Mouse (Mus musculus): ENCODE measurements around the gene Olfr1154.

Gene Olfr1154

GRCm38 (mm10) chr2:87905066-87905465, at the start of gene Olfr1154:
Gene Olfr1154 (minus strand): TSS chr2:87905166.
- no peak for DNase-seq (ENCODE audit: low read depth, low spot score)

DNA sequence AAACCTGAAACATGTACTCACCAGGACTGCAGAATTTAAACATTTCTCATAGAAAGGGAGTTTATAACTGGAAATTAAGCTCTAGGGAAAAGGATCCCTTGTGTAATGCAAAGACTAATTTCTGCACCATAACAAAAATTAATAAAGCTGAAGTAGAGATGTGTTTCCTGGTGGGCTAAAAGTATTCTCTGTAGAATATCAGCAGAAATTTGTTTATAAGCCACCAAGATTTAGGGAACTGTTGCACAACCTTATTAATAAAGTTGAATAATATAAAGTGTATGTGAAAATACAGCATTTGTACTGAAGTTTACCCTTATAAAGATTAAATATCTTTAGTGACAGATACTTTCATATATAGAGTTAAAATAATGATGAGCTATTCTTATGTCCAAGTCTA, 48.0 kb upstream of the Olfr1154 start, which contains the start of gene Olfr1156:
TSS of gene Olfr1156 (minus strand) at position 101 of the 400 bp plus-strand sequence.
- DNase-seq (ENCODE audit: low read depth, low spot score) = no peak

- no peak for DNase-seq (ENCODE audit: low read depth, low spot score)
Measured at GRCm38 (mm10) chr2:87945037-87945436, 40.1 kb upstream of the Olfr1154 start, which contains the start of gene Olfr1155. Gene Olfr1155 (minus strand): TSS chr2:87945137.

GRCm38 (mm10) chr2:87894662-87895061, 10.3 kb downstream of the Olfr1154 start, which contains the start of gene Olfr1153:
Gene Olfr1153 (plus strand): TSS chr2:87894962.
- no peak for DNase-seq (ENCODE audit: low read depth, low spot score)

DNA sequence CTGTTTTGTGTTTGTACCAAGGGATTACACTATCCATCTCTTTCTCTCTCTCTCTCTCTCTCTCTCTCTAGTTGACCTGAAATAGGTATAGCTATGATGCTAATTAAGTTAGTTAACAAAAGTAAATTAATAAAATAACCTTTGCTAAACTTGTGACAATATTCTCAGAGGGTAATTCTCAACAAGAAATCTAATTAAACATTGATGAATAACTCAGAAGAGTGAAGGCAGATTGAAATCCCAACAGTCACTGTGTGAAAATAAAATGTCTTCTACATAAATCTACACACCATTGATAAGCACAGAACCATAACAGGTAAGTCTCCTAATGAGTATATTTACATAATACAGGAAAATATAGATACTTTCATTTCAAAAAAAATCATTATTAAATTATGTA, 38.8 kb downstream of the Olfr1154 start, which contains the start of gene Olfr1152:
TSS of gene Olfr1152 (plus strand) at position 301 of the 400 bp plus-strand sequence.
- no peak for DNase-seq (ENCODE audit: low read depth, low spot score)

DNA sequence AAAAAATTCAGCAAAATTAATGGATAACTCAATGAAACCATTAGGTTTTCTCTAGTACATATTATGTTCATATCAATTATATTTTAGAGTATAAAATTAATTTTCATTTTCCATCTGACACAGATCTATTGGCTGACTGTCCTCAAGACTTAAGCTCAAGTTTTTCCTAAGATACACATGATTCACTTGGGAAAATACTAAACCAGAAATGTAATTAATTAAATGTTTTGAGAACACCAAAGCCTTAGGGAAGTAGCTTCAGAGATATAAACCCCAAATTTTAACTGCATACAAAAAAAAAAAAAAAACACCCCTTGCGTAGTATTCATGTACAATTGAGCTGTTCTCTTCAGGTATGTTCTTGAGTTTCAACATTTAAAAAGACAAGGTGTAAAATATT, 49.4 kb downstream of the Olfr1154 start, which contains the start of gene Olfr1151:
TSS of gene Olfr1151 (plus strand) at position 301 of the 400 bp plus-strand sequence.
- no peak for DNase-seq (ENCODE audit: low read depth, low spot score)
